Mouse (Mus musculus) cortical plate, adult 2 months (tissue): Measurements from ENCODE around the gene Pgm5. TPM values are rescaled to one million over a fixed set of nuclear protein-coding genes. Genes with fewer than 3 reads are reported as not detected.

ENCODE experiments used
- H3K27ac ChIP-seq: fragments of 200-500 bp; 2 replicates; pipeline ENCODE4 v1.5.1; 2012; ENCODE audit warnings: low read length, control low read depth, inconsistent platforms; ENCODE audit not compliant: insufficient read depth
- H3K4me1 ChIP-seq: fragments of 200-500 bp; 2 replicates; pipeline ENCODE4 v1.6.1; 2011; ENCODE audit warnings: low read length; ENCODE audit not compliant: control insufficient read depth, insufficient read depth
- H3K4me3 ChIP-seq: fragments of 200-500 bp; 2 replicates; pipeline ENCODE4 v1.5.1; 2011; ENCODE audit warnings: mild to moderate bottlenecking, low read length, control low read depth; ENCODE audit not compliant: insufficient read depth
- CTCF ChIP-seq: fragments of 200-500 bp; IDR thresholded peaks from 2 replicates; pipeline ENCODE4 v1.5.1; 2011; ENCODE audit warnings: mild to moderate bottlenecking, control low read depth, low read length; ENCODE audit not compliant: insufficient read depth; ENCODE audit errors: extremely low read depth
- POLR2A ChIP-seq: fragments of 200-500 bp; IDR thresholded peaks from 2 replicates; pipeline ENCODE4 v1.6.1; 2011; ENCODE audit warnings: mild to moderate bottlenecking, low read length, control low read depth; ENCODE audit not compliant: insufficient read depth; ENCODE audit errors: extremely low read depth
- polyA plus RNA-seq: library from polyadenylated mRNA; depleted of rRNA; stranded (reverse); fragments of >200 nt; gene quantifications from 2 replicates; pipeline ENCODE4 v1.2.3, GENCODE M21; 2012; rRNA removed

Gene Pgm5
- polyA plus RNA-seq = 2.4 and 3.0 TPM in 2 replicates

GRCm38 (mm10) chr19:24861612-24862451 lies at the start of gene Pgm5:
TSS of gene Pgm5 (minus strand) at chr19:24861855.
- H3K4me3 ChIP-seq = peak within 1 kb of the TSS; percentile 14; the same call in 1 of the 2 replicates
- H3K4me1 ChIP-seq = no peaks in the 10 kb centered on the region
- TF ChIP-seq POLR2A (no peak), CTCF (no peak)
- H3K27ac ChIP-seq = no peak within 1 kb of the TSS

- Histone ChIP-seq H3K27ac (no peak overlapping the region), H3K4me3 (no peak overlapping the region), H3K4me1 (no peaks in the 10 kb centered on the region)
- TF ChIP-seq POLR2A (no peak), CTCF (no peak)
Measured at GRCm38 (mm10) chr19:24908385-24909155, 46.9 kb upstream of the Pgm5 start.

- no peak for TF ChIP-seq CTCF
- TF ChIP-seq POLR2A = no peak
- H3K4me3 ChIP-seq = no peak overlapping the region
- H3K4me1 ChIP-seq = no peaks in the 10 kb centered on the region
- H3K27ac ChIP-seq = no peak overlapping the region
Measured at GRCm38 (mm10) chr19:24907655-24908054, 46.0 kb upstream of the Pgm5 start.

- TF ChIP-seq POLR2A = no peak
- no peaks in the 10 kb centered on the region for H3K4me1 ChIP-seq
- no peak overlapping the region for H3K4me3 ChIP-seq
- no peak overlapping the region for H3K27ac ChIP-seq
Measured at GRCm38 (mm10) chr19:24902821-24903220, 41.2 kb upstream of the Pgm5 start.

GRCm38 (mm10) chr19:24902256-24902655 lies 40.6 kb upstream of the Pgm5 start:
- Histone ChIP-seq H3K4me1 (no peaks in the 10 kb centered on the region), H3K27ac (no peak overlapping the region), H3K4me3 (no peak overlapping the region)
- TF ChIP-seq POLR2A (no peak), CTCF (no peak)

- Histone ChIP-seq H3K4me1 (no peaks in the 10 kb centered on the region), H3K4me3 (no peak overlapping the region), H3K27ac (no peak overlapping the region)
- TF ChIP-seq POLR2A (no peak), CTCF (no peak)
Measured at GRCm38 (mm10) chr19:24901666-24902065, 40.0 kb upstream of the Pgm5 start.

GRCm38 (mm10) chr19:24900581-24901220 lies 39.0 kb upstream of the Pgm5 start, which contains the start of gene Foxd4:
TSS of gene Foxd4 (minus strand) at chr19:24901197.
- Histone ChIP-seq H3K4me3 (no peak within 1 kb of the TSS), H3K4me1 (no peaks in the 10 kb centered on the region), H3K27ac (no peak within 1 kb of the TSS)
- TF ChIP-seq CTCF = no peak
- no peak for TF ChIP-seq POLR2A

- H3K27ac ChIP-seq = no peak overlapping the region
- TF ChIP-seq CTCF = no peak
- no peak for TF ChIP-seq POLR2A
- no peak overlapping the region for H3K4me3 ChIP-seq
- H3K4me1 ChIP-seq = no peaks in the 10 kb centered on the region
Measured at GRCm38 (mm10) chr19:24899578-24900544, 38.2 kb upstream of the Pgm5 start.

GRCm38 (mm10) chr19:24898737-24899577 lies 37.3 kb upstream of the Pgm5 start:
- H3K27ac ChIP-seq = no peak overlapping the region
- H3K4me1 ChIP-seq = no peaks in the 10 kb centered on the region
- no peak for TF ChIP-seq POLR2A
- no peak for TF ChIP-seq CTCF
- no peak overlapping the region for H3K4me3 ChIP-seq
